Mouse (Mus musculus) bone marrow macrophage, adult 2 months (primary cell): ENCODE results near the gene Rxylt1.

ENCODE experiments used
- CTCF ChIP-seq: IDR thresholded peaks from 2 replicates; pipeline ENCODE4 v1.5.1; 2012; ENCODE audit warnings: low read depth, mild to moderate bottlenecking, low read length, moderate library complexity
- POLR2A ChIP-seq: IDR thresholded peaks from 2 replicates; pipeline ENCODE4 v1.6.1; 2012; ENCODE audit warnings: mild to moderate bottlenecking, low read depth, low read length, borderline replicate concordance

- TF ChIP-seq POLR2A: no peak
- TF ChIP-seq CTCF: no peak
Measured at GRCm38 (mm10) chr10:122106633-122107028, 9.5 kb upstream of the Rxylt1 start.
